Mouse (Mus musculus) heart, postnatal 14 days (tissue): ENCODE measurements around the gene Sox5. TPM values are rescaled to one million over a fixed set of nuclear protein-coding genes. Genes with fewer than 3 reads are reported as not detected.
"Not testable (repeated sequence)": the region's sequence is repeated elsewhere in the genome, so short reads cannot be mapped to it uniquely, and the experiment has no call there.

Source experiments
- DNase-seq, 2 experiments: peaks; one replicate each; pipeline ENCODE4 v3.0.0; 2021 to 2022
- intact Hi-C: fragments of 180-260 bp; cut with DNase I; formaldehyde crosslinking; loops from one replicate; pipeline ENCODE4 v1.15.1; 2025
- total RNA-seq, 2 experiments: library from RNA; stranded (reverse); gene quantifications; 2 replicates each; pipeline ENCODE4 v1.2.3; 2021

Sox5 gene
- total RNA-seq, 2 experiments from 2014 or later = 3.9 to 4.7 TPM

- DNase-seq = no peak
Observed at GRCm38 (mm10) chr6:144312781-144313754, 468.7 kb downstream of the Sox5 start.

DNA sequence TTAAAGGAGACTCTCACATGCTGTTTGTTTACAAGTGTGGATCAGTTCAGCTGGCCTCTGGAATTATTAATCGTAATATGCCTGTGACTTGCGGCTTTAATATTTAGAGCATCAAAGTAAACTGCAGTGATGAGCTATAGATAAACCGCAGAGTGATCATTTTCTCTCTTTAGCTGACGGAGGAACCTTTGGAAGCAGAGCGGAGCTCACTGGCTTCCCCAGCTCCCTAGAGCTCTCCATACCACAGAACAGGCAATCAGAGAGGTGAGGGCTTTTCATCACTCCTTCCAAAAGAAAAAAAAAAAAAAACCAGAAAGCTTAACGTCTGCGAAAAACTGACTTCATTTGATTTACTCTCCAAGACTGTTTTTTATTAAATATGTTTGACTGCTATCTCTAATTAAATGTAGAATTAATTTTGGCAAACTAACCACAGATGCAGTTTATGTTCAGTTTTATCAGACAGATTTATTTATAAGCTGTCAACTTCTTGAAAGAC is 469.4 kb downstream of the Sox5 start:
- intact Hi-C loops = no loop called here
- DNase-seq = no peak

More at GRCm38 (mm10) chr6:144312781-144313754, 468.7 kb downstream of the Sox5 start:
- intact Hi-C loops = no loop called here

DNA sequence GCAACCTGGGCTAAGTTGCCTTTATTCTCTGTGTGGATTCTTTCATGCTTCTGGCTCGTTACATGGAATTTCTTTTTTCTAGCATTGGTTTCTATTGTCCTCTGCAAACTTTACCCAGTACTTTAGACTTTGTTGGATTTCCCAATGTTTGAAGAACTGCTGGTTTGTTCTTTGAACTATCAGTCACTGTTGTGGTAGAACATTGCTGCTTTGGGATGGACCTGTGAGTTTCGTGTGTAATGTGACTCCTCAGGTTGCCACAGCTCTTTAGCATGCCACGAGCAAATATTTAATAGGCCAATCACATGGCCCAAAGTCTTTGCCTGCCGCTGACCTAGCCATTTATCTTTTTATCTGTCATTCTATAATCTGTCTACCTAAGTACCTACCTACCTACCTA is 470.0 kb downstream of the Sox5 start:
- no peak for DNase-seq
- intact Hi-C loops = no loop called here

DNA sequence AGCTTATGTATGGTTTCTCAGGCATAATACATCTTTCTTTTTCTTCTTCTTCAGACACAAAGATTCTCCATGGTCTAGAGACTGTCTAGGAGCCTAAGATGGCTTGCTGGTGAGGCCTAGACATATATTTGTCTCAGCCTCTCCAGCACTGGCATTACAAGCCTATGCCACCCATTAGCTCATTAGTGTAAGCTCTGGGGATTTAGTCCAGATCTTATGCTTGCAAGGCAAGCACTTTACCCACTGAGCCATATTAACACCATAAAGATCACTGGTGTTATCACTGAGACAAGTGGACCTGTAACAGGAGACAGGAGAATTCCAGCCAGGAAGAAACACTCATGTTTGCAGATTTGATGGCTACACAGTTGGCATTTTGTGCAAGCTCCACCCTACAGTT is 472.6 kb downstream of the Sox5 start:
- intact Hi-C loops = no loop called here
- DNase-seq = no peak

GRCm38 (mm10) chr6:144307551-144308149 is 474.1 kb downstream of the Sox5 start:
- intact Hi-C loops = no loop called here
- no peak for DNase-seq

GRCm38 (mm10) chr6:144302823-144303222 is 479.0 kb downstream of the Sox5 start:
- no peak for DNase-seq
- intact Hi-C loops = no loop called here

DNA sequence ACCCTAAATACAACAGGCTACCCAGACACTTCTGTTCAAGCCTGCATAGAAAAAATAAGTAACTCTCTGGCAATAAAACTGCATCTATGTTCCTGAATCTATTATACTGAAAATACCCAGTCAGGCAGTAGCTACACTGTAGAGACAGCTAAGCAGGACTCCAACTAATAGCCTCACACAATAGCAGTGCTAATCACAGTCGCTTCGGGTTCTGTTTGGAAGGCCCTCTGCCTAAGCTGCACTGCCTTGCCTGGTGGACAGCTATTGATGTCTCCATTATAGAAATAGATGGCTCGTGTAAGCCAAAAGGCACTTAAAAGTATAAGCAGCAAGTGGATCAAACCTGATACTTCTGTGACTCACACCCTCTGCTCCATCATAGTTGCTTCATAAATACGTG is 480.7 kb downstream of the Sox5 start:
- intact Hi-C loops = no loop called here
- DNase-seq = no peak

DNA sequence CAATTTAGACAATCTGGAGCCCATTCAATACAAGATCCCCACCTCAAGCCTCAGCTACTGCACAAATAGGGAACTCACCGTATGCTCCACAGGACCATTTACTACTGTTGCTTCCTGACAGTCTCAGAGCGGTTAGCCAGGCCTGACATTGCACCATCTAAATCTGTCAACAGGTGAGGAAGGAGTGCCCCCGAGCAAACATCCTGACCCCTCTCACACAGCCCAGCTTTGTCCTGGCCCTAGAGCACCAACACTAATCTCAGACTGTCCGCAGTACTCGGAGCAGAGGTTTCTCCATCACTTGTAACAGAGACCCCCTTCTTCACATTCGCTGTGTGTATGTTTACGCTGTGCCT is 482.3 kb downstream of the Sox5 start:
- intact Hi-C loops = no loop called here
- DNase-seq = no peak

- intact Hi-C loops = no loop called here
- no peak for DNase-seq
Observed at GRCm38 (mm10) chr6:144298641-144299502, 482.9 kb downstream of the Sox5 start.

DNA sequence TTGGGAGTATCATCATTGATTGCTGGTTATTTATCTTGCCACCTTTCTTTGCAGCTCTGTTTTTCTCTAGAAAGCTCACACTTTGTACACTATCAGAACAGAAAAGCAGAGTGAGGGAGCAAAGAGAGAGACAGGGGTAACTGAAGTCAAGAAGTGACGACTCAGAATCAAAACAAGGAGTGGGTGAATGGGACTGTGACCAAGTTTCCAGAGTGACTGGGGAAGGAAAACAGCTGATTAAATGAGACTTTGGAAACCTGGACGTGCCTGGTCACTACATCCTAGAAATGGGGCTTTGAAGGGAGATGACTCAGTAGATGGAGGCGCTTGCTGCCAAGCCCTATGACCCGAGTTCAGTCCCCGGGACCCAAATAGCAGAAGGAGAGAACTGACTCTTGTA is 483.9 kb downstream of the Sox5 start:
- intact Hi-C loops = no loop called here
- DNase-seq = no peak

DNA sequence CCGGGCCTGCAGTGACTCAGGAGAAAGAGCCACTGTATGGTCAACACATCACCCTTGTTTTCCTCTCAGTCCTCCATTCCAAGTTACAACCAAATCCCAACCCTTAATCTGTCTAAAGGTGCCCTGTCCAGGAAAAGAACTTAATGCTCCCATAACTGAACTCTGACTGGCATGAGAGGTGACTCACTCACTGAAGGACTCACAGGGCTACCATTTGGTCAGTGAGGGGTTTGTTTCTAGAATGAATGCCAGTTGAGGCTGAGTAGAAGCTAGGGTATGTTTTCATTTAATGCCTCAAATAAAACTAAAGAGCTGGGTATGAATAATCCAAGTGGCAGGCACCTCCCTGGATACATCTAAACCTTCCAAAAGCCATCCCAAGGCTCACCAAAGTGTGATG is 484.6 kb downstream of the Sox5 start:
- no peak for DNase-seq
- intact Hi-C loops = no loop called here

- intact Hi-C loops = no loop called here
- no peak for DNase-seq
Observed at GRCm38 (mm10) chr6:144291526-144291925, 490.3 kb downstream of the Sox5 start.

- no peak for DNase-seq
Observed at GRCm38 (mm10) chr6:144286122-144286521, 495.7 kb downstream of the Sox5 start.

GRCm38 (mm10) chr6:144283191-144283590 is 498.6 kb downstream of the Sox5 start:
- DNase-seq = no peak
- intact Hi-C loops = no loop called here

More at GRCm38 (mm10) chr6:144286122-144286521, 495.7 kb downstream of the Sox5 start:
- intact Hi-C loops = no loop called here

GRCm38 (mm10) chr6:144282756-144283155 is 499.0 kb downstream of the Sox5 start:
- no peak for DNase-seq
- intact Hi-C loops = no loop called here

DNA sequence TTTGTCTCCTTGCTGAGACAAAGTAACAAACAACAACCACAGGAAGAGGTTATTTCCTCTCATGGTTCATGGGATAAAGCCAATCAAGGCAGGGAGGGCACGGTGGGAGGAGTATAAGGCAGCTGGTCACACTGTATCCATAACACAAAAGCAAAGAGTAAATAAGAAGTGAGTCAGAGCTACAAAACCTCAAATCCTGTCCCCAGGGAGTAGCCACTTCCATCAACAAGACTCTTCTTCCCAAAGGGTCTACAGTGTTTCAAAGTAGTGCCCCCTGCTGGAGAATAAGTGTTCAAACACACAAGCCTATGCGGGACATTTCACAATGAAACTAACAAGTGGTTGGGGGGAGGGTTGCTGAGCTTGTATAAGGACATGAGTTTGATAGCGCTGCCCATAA is 500.1 kb downstream of the Sox5 start:
- intact Hi-C loops = no loop called here
- DNase-seq = no peak

- DNase-seq = no peak
- intact Hi-C loops = no loop called here
Observed at GRCm38 (mm10) chr6:144278505-144279053, 503.2 kb downstream of the Sox5 start.

GRCm38 (mm10) chr6:144273425-144273824 is 508.4 kb downstream of the Sox5 start:
- intact Hi-C loops, DNase-seq: not testable (repeated sequence)

DNA sequence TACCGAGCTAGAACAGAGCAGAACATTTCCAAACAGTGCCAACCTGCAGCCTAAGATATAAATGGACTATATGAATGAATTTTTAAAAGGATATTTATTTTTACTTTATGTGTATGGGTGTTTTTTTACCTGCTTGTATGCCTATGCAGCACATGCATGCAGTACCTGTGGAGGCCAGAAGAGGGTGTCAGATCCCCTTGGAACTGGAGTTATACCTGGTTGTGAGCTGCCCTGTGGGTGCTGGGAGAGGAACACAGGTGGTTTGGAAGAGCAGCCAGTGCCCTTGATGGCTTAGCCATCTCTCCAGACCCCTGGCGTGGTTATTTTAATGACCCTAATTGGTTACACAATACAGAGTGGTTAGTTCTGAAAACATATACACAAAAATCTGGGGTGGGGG is 510.5 kb downstream of the Sox5 start:
- intact Hi-C loops = no loop called here
- no peak for DNase-seq

GRCm38 (mm10) chr6:144270306-144270705 is 511.5 kb downstream of the Sox5 start:
- DNase-seq = no peak
- intact Hi-C loops = no loop called here
